Mouse (Mus musculus) ES-Bruce4 (cell line): ENCODE results near the gene Ergic1.

Experiments used
- CTCF ChIP-seq: IDR thresholded peaks from one replicate; pipeline ENCODE4 v1.8.1; 2011; ENCODE audit warnings: low read depth, low read length
- EP300 ChIP-seq: IDR thresholded peaks from 2 replicates; pipeline ENCODE4 v1.6.1; 2011; ENCODE audit warnings: low read depth, low read length; ENCODE audit not compliant: insufficient read depth
- POLR2A ChIP-seq: IDR thresholded peaks from one replicate; pipeline ENCODE4 v1.8.1; 2011; ENCODE audit warnings: low read length; ENCODE audit not compliant: insufficient read depth

- TF ChIP-seq POLR2A (no peak), CTCF (no peak), EP300 (no peak)
These were observed 70.6 kb downstream of the Ergic1 start for GRCm38 (mm10) chr17:26631811-26632327.
